Mouse (Mus musculus) heart, postnatal 4 days (tissue): Measurements from ENCODE around the gene Slc25a27. TPM values are rescaled to one million over a fixed set of nuclear protein-coding genes. Genes with fewer than 3 reads are reported as not detected.

Experiments
- DNase-seq: peaks from one replicate; pipeline ENCODE4 v3.0.0; 2021
- total RNA-seq, 2 experiments: library from RNA; stranded (reverse); gene quantifications; 2 replicates each; pipeline ENCODE4 v1.2.3; 2021

Slc25a27 gene
- 1 to 10 TPM; 2.5 to 3.2 TPM for total RNA-seq

DNA sequence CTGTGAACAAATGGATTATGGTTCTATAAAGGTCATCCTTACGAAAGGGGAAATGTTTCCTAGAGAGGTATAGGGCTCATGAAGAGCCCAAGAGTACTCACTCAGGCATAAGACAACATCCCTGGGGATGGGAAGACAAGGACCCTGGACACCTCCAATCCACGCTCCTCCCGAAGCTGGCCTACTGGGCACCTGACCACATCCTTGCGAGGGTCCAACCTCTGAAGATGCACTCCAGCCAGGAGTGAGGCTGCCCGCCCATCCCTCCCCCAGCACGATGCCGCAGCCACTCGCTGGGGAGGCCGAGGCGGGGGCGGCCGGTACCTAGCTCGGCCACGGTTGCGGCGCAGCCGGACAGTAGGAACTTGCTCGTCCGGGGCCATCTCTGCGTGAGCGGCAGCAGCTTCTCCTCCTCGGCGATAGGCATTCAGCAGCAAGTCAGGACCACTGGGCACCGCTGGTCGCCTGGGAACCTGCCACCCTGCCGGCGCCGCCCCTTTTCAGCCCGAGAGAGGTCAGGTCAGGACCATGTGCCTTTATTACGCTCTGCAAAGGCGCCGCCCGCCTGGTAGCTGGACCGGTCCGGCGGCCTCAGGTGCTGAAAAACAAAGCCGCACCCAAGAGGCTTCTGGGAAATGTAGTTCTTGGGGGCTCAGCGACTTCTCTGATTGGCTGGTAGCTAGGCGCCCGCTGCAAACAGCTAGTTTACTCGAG is at the start of gene Slc25a27:
Gene Slc25a27, minus strand, starts transcription at position 639 of the 714 bp plus-strand sequence.
- DNase-seq, result peak; percentile 85

DNA sequence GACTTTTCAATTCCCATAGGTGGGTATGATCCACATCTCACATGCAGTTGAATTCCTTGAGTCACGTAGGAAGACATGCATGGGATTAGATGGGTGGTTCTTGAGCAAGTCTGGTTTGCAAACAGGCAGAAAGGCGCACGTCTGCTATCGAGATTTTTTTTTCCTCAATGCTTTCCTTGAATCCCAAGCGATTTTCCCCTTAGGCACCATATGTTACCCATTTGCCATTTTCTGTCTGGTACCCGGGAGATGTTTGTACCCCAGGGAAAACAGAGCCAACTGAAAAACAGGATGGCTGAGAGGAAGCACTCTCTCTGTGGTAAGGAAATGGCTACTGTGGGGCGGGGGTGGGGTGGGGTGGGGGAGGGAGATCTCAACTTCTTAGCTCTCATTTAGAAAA is 49.6 kb upstream of the Slc25a27 start:
- no peak for DNase-seq

DNA sequence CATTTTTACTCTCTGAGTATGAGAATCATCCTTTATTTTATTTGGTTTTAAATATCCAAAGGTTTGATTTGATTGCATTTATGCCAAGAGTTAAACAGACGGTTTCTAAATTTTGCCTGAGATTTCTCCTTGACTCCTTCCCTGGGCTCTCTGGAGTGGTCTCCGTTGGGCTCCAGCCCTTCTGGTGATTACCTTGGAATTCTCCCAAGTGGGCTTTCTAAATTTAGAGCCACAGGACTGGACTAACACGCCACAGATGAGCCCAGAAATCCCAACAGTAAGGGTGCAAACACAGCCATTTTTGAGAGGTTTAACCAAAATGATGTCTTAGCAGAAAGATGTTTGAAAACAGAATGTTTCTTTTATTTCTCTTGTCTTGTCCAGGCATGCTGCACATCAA is 47.2 kb upstream of the Slc25a27 start:
- peak; percentile 16 for DNase-seq

DNA sequence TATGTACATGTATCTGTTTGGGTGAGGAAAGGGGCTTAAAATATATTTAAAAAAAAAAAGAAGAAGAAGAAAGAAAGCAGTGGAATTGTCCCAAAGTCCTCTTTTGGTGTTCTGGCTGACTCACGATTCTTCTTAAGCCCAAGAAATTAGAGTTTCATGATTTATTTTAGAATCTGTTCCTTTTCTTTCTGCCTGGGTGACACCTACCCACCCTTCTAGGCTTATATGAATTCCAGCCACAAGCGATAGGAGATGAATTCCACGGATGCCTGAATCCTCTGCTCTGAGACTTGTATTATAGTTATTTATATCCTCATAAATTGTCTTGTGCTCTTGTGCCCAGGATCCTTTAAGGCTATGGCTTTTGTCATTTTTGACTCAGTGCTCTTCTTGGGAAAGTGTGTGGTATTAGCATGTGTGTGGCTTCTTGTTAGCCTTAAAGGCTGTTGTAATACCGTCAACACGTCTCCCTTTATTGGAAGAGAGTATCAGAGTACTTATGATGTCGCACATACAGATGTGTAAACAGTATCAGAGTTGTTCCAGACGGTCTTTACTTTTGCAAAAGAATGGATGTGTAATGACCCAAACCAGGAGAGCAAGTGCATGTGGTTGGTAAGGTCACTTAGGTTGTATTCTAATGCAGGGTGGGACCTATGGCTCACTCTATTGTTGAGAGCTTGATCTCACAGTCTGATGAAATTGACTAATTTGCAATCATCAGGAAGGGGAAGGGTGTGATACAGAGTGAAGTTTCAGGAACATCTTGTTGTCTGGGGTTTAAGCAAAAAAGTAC is 44.7 kb upstream of the Slc25a27 start:
- DNase-seq, result no peak

DNA sequence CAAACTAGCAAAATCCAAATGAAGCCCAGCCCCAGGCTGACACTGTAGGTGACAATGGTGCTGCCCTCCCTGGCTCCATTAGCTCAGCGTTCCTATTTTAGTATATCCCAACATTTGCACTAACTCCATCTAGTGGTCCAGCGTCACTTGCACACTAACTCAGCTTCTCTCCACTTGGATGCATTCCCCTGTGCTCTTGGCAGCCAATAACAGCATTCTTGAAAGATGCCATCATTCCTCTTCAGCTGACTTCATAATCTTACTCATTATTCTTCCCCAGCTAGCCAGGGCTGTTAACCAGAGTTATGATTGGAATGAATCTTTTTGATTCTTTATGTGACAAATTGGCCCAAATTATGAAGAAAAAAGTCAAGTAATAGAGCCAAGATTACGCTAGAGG is 40.2 kb upstream of the Slc25a27 start:
- peak; percentile 73 for DNase-seq

DNA sequence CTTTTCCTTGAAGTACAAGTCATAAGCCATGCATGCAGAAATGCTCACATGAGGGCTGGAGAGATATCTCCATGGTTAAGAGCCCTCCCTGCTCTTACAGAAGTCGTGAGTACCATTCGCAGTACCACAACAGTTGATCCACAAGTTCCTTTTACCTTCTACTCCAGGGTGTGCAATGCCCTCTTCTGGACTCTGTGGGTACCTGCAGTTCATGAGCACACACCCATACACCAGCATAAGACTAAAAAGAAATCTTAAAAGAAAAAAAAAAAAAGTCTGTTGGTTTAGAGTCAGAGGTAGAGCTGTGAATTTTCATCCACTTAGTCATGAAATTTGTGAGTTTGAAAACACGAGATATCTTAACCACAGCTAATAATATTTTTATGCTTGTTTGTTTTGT is 39.7 kb upstream of the Slc25a27 start:
- no peak for DNase-seq

DNA sequence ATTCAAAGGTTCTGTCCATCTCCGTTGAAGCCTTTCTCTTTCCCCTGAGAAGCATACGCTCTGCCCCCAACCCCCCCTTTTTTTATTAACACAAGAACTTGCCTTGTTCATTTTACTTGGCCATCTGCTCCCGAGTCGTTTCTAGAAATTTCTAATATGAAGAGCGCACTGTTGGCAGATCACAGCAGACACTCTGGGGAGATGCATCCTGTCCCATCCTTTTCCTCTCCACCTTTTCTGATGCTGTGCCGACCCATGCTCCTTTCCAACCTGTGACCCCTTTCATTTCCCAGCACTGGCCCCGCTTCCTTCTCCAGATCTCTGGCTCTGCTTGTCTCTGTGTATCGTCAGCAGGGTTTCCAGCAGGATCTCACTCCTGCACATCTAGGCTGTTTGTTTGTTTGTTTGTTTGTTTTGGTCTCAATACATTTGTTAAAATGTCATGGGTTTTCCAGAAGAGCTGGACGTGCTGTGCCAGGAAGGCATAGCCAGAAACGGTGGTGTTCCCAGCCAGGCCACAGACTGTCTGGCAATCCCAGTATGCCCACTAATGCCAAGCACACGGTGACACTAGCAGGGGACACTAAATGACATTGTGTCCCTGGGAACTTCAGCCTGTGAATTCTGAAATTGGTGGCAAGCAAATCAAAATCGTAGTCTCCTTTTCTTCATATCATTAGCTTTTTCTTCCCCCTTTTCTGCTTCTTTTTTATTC is 37.4 kb upstream of the Slc25a27 start:
- no peak for DNase-seq

DNA sequence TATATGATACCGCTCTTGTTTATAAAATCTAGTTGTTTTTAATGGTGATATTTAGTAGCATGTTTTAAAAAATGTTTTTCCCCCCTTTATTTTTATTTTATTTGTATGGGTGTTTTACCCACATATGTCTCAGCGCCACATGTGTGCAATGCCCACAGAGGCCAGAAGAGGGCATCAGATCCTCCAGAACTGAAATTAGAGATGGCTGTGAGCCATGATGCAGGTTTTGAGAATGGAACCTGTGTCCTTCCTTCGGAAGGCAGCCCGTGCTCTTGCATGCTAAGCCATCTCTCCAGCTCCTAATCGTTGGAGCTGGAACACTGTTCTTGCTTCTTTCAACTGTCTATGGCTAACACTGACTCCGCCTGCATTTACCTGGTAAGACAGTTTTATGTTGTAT is 34.0 kb upstream of the Slc25a27 start:
- DNase-seq, result peak; percentile 82

DNA sequence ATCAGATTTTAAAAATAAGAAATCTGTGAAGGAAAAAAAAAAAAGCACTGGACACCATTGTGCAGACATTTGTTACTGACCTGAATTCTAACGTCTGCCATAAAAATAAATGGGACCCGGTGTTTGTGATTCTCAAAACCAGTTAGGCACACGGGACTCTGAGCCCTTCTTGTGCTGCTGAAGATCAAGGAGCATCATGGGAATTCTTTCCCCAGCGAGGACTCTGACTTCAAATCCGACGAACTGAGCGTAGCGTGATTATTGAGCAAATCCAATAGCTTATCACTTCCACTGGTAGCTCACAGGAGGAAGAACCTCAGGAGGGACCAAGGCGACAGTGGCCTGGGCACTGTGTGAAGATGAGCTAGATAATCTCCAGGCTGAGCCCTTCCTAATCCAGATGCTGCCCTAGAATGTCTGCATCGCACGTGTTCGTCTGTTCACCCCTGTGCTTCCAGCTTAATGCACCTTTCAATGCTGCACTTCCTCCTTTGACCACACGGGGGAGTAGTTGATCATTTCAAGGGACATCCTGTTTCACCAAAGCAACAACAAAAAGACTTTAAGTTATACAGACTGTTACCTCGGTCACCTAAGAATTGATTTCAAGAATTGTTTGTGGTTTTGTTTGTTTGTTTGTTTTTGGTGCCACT is 32.1 kb upstream of the Slc25a27 start:
- DNase-seq, result peak; percentile 86

DNA sequence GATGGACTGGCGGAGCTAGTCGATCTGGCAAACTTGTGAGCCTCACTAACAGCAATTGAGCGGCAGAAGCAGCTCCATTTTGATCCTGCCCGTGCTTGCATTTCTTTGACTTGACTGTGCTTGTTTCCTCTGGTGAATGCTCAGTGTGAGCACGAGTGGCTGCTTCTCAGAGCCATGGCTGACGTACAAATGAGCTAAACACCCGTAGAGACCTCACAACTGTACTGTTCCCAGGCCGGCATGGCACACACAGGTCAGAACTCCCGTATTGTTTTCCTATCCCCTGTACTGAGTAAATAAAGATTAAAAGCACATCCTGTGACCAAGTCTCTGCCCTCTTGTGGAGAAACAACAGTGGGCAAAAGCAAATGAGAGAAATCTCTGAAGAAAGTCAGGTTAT is 22.6 kb upstream of the Slc25a27 start:
- DNase-seq, result no peak

DNA sequence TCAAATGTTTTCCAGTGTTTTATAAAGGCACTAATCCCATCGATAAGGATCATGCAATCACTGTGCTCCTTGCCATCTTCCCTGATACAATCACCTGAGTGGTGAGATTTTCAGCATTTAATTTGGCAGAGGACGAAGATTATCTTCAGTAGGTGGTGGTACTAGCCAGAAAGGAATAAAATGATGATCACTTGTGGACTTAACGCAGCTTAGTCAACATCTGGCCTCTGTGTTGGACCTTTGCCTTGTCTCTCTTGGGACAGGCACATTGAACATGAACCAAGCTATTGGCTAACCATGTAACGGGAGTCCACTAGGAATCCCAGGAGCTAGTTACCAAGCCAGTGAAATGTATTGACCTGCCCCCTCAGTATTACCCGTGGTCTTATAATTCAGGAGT is 17.6 kb upstream of the Slc25a27 start:
- no peak for DNase-seq

DNA sequence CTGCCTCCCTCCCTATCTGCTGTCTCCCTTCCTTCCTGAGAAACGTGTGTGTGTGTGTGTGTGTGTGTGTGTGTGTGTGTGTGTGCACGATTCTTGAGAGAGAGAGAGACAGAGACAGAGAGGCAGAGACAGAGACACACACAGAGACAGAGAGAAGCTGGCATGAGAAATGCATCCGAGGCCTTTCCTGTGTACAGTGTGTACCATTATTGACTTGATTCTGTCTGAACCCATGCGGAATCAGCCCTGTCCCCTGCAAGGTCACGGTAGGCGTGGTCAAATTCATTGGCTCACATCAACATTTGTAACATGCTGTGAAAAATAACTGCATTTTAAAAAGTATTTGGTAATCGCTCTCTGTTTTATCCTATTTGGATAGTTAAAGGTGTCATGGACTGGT is 17.1 kb upstream of the Slc25a27 start:
- no peak for DNase-seq

DNA sequence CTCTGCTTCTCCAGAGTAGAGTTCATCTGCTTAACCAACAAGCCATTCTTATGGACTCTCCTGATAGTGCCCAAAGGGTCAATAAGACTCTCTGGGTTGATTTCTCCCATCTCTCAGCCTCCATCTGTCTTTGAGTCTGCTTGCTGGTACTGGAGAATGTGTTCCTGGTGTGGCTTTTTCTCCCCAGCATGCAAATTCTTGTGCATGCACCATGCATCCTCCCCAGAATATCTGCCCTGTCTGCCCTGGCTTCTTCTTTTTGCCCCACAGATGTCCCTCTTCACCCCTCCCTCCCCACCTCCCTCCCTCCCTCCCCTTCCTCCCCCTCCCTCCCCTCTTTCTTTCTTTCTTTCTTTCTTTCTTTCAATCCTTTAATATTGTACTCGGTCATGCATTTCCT is 10.3 kb upstream of the Slc25a27 start:
- no peak for DNase-seq

DNA sequence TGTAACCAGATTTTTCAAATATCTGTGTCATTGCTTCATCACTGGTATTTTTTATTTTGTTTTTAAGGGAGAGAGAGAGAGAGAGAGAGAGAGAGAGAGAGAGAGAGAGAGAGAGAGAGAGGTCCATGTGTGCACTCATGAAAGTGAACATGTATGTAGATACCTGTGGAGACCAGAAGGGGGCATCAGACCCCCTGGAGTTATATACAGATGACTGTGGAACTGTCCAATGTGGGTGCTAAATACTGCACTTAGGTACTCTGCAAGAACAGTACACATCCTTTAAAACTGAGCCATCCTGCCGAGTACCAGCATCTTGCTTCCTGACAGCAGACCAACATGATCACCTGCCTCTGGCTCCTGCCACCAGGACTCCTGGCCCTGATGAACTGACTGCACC is 9.2 kb upstream of the Slc25a27 start:
- no peak for DNase-seq

DNA sequence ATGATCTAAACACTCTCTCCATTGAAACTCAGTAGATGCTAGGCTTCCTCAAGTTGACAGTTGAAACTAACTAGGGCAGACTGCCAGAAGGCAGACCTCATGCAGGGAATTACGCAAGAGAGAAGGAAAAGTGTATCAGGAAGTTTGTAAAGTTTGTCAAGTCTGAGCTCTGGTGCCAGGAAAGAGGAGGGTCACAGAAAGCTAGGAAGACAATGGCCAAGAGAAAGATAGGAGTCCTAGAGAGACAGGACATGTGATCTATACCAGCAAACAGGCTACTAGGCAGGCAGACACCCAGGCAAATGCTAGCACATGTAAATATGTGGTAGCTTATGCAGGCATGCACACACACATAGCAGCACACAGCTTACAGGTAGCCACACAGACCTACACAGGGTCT is 8.2 kb upstream of the Slc25a27 start:
- peak; percentile 17 for DNase-seq

DNA sequence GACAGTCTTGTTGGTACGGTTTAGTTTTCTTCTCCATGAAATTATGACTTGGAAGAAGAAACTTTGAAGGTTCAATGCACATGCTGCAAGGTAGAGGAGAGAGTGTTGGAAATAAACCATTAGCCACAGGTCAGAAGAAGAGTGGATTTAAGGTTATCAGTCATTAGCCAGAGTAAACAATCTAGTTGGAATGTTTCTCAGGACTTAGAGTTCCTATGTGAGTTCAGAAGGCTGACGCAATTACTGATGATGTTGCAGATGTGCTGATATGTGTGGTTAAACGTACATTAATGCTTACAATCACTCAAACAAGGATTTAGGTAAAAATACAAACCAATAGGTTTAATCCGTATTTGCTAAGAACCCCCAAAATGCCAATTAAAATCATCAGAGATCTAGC is 4.9 kb upstream of the Slc25a27 start:
- no peak for DNase-seq

DNA sequence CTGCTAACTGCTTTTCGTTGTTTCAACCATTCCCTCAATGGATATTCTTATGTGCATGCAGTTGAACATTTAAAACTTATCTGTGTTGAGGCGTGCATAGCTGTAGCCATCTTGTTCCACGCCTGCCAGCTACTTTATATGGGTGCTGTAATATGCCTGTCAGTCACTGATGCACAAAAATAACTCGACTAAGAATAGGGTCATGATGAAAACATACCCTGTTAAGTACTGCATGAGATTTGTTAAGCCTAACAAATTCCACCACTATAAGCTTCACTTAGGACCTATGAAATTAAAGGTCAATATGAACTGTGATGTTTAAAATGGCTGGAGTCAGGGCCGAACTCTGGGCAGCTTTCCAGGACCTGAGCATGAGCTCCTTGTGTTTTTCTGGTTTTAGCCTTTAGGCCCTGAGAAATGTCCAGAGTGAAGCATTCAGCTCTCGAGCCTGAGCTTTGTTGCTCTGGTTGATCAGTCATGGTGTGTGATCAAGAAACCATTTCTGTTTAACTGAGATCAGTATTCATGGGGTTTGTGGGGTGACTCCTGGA is 2.2 kb upstream of the Slc25a27 start:
- DNase-seq, result peak; percentile 26

DNA sequence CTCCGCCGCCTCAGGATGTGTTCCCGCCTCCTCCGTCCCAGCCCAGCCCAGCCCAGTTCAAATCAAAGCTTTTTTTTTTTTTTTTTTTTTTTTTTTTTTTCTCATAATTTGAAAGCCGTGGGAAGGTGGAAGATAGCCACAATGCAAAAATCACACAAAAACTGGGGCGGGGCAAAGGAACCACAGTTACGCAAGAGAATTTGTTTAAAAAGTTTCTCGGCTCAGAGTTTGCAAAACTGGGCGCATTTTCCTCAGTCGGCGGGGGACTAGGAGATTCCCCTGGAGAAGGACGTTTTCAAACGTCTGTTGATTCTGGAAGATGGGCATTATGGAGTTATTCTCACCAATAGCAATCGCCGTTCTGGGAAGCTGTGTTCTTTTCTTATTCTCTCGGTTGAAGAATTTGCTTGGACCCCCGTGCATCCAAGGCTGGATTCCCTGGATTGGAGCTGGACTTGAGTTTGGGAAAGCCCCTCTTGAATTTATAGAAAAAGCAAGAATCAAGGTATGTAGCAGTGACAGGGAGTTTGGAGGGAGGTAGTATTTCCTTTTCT is 353 bp upstream of the Slc25a27 start, which contains the start of gene Cyp39a1:
Gene Cyp39a1, plus strand, starts transcription at position 136 of the 554 bp plus-strand sequence.
- DNase-seq, result no peak

DNA sequence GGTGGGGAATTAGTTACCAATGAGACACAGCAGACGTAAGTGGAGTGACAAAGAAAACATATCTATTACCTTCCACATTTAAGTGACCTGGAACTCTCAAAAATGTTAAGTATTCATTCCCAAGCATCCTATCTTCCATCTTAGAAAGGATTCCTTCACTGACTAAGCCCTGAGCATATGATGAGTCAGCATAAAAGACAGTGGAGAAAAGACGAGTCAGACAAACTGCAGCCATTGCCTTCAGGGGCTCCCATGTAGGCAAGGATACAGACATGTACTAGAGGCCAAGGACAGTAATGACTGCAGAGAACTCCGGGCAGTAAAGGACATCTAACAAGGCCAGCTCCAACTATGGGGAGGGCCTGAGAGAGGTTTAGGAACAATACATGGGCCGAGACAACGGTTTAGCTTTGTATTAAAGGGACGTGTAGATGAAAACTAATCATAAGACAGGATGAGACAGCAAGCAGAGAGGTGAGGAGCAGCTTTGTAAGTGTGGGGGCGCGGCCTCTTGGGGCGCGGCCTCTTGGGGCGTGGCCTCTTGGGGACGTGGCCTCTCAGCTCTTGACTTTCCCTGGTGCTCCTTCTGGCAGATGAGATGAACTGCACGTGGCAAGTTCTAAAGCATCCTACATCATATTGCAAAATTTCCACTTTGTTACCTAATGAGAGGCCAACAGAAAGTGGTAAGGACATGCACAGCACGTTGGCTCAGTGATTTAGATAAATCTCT is 15.5 kb downstream of the Slc25a27 start:
- DNase-seq, result no peak

DNA sequence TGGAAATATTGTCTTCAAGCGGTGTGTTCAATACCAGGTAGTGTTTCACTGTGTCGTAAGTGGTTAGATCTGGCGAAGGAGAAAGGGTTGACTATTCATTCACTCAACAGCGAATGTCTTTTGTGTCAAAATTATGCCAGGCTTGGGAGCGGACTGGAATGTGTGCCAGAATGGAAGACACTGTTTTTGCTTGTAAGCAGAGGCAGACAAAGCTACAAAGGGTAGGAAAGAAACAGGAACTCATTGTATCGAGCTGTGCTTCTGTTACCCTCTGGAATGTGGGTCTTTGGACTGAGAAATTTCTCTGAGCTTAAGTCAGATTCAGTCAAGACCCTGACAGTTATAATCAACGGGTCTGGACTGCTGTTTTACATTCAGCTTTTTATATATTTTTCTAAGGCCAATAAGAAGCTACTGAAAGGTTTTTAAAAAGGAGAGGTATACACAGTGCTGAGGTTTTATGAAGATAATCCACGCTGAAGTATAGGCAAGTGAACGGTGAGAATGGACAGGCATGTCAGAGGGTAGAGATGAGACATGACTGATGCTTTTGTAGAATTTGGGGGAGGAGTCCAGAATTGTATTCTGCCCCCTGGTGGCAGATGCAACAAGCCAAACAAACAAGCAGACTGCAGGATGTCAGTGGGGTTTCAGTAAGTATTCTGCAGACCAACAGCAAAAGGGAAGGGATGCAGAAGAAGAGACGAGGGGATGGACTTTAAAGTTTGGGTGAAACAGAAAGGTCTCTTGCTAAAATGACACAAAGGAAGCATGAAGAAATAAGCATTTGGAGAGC is 17.2 kb downstream of the Slc25a27 start:
- no peak for DNase-seq

DNA sequence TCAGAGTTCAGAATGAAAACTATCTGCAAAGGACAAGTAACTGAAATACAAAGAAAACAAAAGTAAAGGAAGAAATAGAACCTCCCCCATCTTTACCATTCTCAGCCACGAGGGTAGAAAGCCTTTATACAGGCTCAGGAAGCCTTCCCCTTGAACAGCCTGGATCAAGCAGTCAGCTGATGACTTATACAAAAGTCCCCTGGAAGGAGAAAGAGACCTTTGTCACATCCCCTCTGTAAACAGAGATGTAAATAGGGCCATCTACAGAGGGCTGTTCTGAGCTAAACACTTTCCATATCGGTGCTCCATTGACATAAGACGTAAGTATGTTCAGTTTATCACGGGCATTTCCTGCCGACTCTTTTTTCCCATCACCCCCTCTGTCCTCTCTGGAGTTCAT is 20.1 kb downstream of the Slc25a27 start:
- no peak for DNase-seq
